Mouse (Mus musculus): ENCODE measurements at regions not wholly inside any gene's neighbourhood (a gene's known extent, or its start where the extent isn't known, plus 50 kb on each side); places are given as distances from the start of the nearest gene placed in this dataset.

DNA sequence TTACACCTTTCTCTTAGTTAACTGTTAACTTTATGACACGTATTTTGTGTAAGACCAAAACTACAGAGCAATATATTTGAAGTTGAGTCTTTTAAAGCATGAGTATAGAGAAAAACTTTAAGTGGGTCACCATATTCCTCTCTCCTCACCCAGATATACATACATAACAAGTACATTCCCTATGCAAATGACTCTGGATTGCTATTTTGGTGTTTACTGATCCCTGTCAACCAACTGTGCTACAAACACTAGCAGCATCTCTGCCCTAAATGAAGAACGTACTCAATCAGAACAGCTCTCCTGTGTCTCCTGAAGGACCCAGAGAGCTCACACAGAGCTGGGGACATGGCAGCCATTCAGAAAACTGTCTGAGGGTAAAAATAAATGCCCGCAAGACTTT is 363.4 kb upstream of the Rack1 start:
- in situ Hi-C loops (cut with MseI, MboI), result no loop called here

DNA sequence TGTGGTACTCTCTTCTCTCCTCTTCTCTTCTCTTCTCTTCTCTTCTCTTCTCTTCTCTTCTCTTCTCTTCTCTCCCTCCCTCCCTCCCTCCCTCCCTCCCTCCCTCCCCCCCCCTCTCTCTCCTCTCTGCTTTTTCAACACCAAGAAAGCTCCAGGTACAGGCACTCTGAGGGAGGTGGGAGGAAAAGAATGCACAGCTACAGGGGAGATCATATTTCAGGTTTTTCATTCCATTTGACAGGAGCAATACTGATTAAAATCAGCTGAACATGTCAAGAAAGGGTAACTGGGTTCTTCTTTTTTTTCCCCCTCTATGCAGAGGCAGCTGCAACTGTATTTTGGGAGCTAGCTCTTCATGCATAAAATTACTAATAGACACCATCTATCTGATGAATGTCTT is 368.8 kb upstream of the Rack1 start:
- in situ Hi-C loops (cut with MseI, MboI), result no loop called here

DNA sequence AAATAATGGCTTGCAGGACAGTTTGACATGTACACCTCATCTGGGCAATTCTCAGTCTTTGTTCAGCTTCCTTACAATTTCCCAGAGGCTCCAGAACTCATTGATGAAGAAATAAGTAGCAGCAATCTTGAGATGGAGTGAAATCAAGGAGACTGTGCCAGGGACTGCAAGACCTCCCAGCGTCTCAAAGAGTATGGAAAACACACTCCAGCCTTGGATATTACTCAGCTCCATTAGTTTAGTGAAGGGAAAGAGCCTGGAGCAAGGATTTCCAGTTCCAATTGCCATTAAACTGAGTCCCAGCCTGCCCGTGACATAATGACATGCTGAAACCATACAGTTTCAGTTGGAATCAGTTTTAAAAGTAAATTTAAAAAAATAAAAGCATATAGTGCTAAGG is 372.7 kb upstream of the Rack1 start:
- in situ Hi-C loops (cut with MseI, MboI), result no loop called here

DNA sequence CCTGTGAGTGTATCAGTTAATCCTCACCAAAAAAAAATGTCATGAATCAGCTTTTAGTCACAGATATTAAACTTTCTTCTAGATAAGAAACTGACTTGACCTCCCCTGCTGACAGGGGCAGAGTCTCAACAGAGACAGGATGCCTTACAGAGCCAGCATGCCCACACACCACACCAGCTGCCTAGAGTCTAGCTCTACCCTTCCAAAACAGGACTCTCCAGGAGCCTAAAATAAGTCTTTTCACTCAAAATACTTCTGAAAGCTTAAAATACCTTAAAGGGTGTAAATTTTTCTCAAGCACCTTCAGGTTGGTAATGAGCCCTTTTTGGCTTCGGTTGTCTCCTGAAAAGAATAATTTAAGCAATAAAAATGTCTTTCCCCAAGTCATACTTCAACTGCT is 373.7 kb upstream of the Rack1 start:
- in situ Hi-C loops (cut with MseI, MboI), result no loop called here

DNA sequence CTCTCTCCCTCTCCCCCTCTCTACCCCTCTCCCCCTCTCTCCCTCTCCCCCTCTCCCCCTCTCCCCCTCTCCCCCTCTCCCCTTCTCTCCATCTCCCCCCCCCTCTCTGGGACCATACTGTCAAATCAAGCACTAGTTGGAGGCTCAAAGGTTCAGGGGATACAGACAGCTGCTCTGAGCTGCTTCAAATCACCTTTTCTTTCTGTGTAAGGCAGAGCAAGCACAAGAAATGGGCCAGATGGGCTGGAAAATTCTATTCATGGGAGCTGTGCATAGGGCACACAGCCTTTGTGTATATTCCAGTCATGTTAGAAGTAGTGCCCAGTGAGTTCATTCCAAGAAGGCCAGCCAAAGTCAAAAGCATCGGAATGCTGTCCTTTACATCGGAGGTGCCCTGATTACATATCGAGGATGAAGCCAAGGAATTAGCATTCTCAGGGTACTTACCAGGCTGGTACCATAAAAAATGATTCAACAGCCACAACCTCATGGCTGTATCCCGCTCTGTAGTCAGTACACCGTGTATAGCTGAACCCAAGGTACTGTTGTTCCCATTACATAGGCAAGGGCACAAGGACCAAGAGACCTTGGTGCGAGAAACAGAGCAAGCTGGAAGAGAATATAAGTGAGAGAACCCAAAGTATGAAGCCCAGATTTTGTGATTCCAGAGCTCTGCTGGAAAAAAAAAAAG is 381.9 kb upstream of the Rack1 start:
- in situ Hi-C loops (cut with MseI, MboI), result no loop called here

DNA sequence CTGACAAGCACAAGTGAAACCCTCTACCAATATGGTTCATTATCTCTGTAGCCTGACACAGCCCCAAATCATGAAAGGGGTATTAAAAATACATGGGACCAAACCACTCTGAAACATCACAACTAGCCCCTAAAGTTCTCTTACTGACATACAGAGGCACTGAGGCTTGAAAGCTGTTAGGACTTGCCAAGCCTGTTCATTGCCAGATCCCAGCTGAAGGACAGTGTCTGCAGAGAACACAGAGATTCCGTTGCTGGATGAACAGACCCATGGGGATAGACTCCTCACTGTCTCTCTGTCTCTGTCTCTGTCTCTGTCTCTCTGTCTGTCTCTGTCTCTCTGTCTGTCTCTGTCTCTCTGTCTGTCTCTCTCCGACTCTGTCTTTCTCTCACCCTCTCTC is 382.5 kb upstream of the Rack1 start:
- in situ Hi-C loops (cut with MseI, MboI), result no loop called here

DNA sequence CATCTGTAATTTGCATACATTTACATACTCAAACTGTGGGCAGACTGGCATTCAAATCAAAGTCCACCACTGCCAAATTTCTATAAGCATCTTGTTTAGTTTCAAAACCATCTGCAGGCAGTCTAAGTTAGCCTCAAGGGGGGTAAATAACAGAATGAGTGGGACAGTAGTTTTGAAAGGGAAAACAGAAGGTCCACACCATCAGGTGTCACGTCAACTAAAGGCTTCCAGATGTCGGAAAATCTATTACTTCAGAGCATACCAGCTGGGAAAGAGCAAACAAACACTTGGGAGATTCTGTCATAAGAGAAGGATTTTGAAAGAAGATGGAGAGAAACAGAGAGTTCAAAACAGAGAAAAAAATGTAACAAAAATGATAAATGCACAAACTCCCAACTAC is 402.1 kb upstream of the Rack1 start:
- in situ Hi-C loops (cut with MseI, MboI), result no loop called here

DNA sequence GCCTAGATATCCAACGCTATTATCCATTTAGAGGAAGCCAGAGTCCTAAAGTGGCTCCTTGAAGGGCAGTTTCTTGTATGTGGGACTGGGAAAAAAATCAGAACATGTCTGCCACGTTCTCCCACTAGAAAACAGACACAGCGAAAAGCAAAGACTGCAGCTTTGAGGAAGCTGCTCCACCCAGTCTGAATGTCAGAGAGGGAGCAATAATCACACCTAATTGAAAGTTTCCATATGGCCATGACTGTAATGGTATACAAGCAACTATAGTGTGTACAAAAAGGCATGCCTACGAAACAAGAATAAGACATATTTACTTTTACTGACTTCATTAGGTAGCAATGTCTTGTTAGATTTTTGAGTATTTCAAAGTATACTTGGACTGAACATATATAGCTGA is 392.7 kb upstream of the Sgcd start:
- in situ Hi-C loops (cut with MseI, MboI), result no loop called here

DNA sequence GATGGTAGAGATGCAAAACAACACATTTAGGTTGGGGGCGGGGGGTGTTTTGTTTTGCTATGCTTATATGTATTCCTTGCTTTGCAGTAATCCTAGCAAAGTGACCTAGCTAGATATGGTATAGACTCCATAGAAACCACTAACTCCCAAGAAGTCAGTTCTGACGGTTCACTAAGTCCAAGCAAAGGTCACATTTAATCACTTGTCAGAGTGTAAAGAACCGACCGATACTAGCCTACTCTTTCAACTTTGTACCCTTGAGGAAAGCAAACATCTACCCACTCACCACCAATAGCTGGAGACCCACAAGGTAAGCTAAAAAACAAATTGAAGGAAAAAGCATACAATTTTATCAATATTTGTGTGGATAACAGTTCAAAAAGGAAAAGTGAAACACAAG is 389.3 kb upstream of the Sgcd start:
- in situ Hi-C loops (cut with MseI, MboI), result no loop called here

DNA sequence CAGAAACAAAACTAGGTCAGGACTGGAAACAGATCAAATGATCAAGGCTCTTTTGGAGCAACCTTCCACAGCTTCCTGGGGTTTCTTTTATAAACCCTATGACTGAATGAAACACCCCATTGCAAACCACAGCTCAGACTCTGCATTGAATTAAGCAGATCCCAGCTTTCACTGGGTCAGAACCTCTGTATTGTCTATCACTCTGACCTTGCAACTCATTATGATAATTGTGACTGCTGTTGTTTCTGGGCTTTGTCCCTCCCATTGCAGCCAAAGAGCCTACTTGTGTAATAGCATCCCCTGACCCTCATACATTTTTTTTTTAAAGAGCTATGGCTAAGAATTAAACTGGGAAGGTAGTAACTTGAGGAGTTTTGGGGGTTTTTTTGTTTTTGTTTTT is 388.5 kb upstream of the Sgcd start:
- in situ Hi-C loops (cut with MseI, MboI), result no loop called here

DNA sequence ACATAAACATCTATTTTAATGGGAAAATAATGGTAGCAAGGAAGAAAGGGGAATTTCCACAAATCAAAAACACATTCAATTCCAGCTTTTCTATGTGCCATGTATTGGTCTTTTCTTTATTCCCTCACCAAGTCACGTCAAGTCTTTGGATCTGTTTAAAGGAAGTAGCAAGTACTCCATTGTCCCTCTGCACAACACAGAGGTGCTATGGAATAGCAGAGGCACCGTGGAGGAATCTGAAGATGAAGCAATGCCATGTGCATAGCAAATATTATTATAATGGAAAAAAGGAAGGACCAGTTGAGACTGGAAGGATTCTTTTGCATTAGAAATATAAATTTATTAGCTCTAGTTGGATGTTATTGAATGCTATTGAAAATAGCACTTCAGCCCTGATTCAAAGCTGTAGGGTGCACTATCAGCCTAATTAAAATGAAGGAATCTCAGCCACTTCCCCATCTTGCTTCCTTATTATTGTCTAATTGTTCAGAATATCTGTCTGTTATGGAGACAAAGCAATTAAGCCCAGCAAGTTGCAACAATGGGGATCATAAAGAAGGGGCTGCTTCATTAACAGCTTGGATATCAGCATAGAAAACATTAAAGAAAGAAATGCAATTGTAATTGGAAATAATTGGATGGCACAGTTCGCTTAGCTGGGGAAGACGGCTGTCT is 362.7 kb upstream of the Sgcd start:
- in situ Hi-C loops (cut with MseI, MboI), result no loop called here

DNA sequence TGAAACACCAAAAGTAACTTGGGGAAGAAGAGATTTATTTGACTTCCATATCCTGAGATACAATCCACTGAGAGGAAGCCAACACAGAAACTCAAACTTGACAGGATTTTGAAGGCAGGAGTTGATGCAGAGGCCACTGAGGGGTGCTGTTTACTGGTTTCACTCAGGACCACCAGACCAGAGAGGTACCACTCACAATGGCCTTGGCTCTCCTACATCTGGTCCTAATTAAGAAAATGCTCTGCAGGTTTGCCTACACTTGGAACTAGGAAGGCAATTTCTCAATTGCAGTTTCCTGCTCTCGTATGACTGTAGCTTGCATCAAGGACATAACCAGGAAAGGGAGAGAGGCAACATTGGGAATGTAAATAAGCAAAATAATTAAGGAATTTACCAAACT is 325.7 kb upstream of the Sgcd start:
- in situ Hi-C loops (cut with MseI, MboI), result no loop called here

DNA sequence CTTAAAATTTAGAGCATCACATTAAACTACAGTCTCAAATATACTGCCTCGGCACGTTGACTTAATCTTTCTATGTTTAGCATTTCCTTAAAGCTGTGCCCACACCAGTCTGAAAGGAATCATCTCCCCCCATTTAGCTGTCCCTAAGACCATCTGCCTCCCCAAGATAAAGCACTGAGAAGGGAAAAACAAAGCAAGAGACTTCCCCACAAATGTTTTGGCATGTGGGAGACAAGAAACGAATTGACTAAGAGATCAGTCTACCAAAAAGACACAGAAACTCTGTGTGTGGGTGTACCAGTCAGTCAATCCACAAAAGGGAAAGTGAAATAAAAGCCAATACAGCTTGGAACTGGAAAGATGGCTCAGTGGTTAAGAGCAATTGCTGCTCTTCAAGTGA is 306.6 kb upstream of the Sgcd start:
- in situ Hi-C loops (cut with MseI, MboI), result no loop called here

DNA sequence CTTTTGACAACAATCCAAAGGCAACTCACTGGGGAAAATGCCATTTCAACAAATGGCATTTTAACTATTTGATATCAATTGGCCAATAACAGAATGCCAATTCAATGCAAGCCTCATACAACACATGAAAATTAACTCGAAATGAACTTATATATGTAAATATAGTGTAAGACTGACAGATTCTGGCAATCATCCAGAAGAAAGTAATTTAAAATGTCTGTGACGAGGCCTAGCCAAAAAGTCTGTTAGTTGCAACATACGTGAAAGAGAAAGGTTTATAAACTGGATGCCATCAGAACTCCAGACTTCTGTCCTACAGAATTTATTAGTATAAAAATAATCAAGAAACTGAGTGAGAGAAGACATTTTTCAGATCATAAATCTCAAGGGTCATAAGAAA is 273.7 kb upstream of the Sgcd start:
- in situ Hi-C loops (cut with MseI, MboI), result no loop called here

DNA sequence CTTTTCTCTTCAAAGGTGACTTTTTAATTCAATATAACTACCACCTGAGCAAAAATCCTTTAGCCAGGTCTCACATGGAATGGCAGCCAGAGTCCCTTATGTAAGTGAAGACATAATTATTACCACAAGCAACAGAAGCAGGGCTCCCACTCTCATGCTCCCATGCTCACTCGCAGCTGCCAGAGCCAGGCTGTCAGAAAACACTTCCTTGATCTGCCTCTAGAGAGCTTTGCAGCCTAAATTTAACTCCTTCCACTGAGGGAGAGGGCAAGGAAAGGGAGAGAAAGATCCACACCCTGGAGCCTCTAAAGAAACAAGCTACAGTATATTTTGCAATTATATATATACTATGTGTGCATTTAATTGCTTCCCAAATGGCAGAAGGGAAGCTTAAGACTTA is 272.3 kb upstream of the Sgcd start:
- in situ Hi-C loops (cut with MseI, MboI), result no loop called here

DNA sequence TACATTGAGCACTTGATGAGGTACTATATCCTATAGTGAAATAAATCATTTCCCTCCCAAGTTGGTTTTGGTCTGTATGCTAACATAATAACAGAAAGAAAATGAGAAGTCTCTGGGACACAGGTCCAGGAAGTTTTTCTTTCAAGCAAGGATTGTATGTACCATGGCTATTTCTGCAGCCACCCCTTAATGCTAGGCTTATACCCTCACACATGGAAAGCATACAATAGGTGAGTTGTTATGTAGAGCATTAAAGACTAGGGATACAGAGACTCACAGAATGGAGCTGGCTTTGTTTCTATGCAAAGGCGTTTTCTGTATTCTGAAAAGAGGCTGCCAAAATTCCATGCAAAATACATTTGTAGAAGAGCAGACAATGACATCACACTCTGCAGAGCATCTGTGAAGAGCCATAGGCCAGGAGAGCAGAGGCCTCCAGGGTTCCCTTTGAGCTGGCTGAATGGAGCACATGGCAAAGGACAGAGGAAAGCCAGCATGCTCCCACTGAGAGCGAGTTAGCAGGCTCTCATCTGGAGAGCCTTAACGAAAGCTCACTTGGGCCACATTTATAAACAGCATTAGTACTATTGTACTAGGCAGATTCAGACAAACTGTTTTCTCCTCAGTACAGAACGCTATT is 262.0 kb upstream of the Sgcd start:
- in situ Hi-C loops (cut with MseI, MboI), result no loop called here

DNA sequence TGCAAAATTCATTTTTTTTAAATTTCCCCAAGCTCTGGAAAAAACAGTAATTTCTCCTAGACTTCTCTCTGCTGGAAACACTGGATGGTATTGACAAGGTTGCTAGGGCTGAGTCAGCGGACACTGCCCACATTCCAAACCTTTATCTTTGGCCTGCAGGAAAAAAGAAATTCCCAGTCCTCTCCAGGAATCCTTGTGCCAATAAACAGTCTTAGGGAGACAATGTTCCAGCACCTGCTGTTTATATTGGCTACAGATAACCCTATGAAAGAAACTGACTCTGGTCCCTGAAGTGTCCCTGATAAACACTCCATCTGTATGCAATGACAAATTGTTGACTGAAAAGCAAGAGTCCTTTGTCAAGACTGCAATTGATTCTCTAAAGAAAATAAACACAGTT is 260.5 kb upstream of the Sgcd start:
- in situ Hi-C loops (cut with MseI, MboI), result no loop called here

DNA sequence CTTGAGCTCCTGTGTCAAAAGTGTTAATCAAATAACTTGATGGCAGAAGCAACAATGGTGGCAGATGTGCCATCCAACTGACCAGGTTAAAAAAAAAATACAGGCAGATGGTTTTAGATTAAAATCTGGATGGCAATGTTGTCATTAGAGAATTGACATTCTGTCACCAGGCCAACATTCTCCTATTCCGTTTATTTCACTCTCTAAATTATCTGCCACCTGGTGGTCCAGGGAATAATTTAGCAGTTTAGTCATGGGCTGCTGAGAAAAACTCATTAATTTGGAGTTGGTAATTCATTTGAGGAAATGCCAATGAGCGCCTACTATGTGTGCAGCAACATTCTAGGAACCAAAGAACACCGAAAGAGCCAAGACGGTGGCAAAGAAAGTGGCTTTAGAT is 232.4 kb upstream of the Sgcd start:
- in situ Hi-C loops (cut with MseI, MboI), result no loop called here

DNA sequence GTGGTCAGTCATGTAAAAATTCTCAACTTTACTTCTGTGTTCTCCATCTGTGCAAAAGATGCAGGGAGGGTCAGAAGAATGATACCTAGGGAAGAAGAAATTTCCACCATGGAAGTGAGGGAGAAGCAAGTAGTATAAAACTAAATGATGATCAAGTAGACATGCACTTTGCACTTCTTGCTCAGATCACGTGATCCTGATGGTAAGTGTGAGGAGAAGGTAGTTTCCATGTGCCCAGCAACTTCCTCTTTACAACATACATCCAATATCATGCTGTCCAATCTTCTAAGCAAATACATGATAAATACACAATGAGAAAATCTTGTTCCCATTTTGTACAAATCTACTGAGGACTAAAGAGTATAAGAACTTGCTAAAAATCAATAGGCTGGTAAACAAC is 230.4 kb upstream of the Sgcd start:
- in situ Hi-C loops (cut with MseI, MboI), result no loop called here

DNA sequence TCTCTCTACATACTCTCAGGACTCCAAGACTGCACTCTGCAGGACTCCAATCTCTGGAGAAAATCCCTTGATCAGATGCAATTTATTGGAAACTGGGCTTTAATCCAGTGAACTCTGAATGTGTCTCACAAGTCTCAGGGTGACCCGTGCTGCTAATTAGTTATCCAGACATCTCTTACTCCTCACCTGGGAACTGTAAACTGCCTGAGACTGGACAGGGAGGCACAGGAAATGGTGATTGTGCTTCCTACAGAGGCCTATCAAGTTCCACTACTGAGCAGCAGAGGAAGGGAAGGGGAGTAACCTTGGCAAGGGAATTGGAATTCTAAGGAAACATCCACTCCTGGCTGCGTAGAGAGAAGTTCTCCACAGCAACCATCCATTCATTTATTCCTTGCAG is 228.0 kb upstream of the Sgcd start:
- in situ Hi-C loops (cut with MseI, MboI), result no loop called here

DNA sequence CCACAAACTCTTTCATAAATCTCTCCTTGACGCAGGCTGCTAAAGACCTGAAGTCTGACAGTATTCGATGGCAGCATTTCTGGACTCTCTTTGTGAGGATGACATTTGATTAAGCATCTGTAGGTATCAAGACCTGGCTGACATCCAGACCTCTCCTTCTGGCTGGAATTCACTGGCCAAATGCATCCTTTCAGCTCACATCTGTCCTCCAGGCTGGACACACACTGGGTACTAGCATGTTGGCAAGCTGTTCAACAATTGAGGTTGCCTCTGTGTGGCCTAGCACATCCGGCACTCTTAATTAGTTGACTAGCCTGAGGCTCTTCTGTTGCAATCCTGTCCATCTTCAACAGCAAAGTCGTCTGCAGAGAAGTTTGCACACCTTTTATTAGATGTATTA is 197.8 kb upstream of the Sgcd start:
- in situ Hi-C loops (cut with MseI, MboI), result loop anchor here (5.0 to 25.0 kb wide), 2 partner anchors 401 to 406 kb away; no protein-coding TSS in a partner anchor

DNA sequence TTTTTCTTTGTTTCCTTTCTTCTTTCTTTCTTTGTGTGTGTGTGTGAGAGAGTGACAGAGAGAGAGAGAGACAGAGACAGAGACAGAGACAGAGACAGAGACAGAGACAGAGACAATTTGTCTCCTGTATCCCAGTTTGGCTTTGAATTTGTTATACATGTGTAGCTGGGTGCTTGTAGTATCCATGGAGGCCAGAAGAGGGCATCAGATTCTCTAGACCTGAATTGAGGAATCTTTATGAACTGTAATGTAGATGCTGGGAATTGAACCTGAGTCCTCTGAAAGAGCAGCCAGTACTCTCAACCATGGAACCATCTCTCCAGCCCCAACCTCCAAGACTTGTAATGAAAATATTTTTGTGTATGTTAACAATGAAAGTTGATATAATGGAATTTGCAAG is 190.2 kb upstream of the Sgcd start:
- in situ Hi-C loops (cut with MseI, MboI), result loop anchor here in 1 of 2 experiments (25.0 kb wide), 1 partner anchor 408 kb away; no protein-coding TSS in a partner anchor

DNA sequence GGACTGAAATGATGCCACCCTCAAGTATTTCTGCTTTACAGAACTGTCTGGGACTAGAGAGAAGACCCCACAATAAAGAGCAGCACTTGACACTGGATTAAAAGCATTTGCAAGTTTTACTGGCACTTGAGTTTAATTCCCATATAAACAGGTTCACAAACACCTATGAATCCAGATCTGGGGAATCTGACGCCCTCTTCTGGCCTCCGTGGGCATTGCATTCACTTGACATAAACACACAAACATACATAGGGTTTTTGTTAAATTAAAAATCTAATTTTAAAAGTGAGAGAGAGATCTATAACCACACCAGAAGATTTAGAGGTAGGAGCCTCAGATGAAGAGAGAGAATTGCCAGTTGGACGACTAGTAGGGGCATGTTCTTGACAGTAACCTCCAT is 189.4 kb upstream of the Sgcd start:
- in situ Hi-C loops (cut with MseI, MboI), result loop anchor here in 1 of 2 experiments (25.0 kb wide), 1 partner anchor 409 kb away; no protein-coding TSS in a partner anchor
